Mouse (Mus musculus): ENCODE measurements around the gene Gm9964.
"Not testable (repeated sequence)": the region's sequence is repeated elsewhere in the genome, so short reads cannot be mapped to it uniquely, and the experiment has no call there.

Gene Gm9964

GRCm38 (mm10) chr11:79296856-79297491 lies at the start of gene Gm9964:
Gene Gm9964 (minus strand): TSS chr11:79296906.
- no peak for DNase-seq (ENCODE audit: low spot score)

GRCm38 (mm10) chr11:79339808-79340781 lies 43.4 kb upstream of the Gm9964 start:
- no peak for DNase-seq (ENCODE audit: low spot score)

GRCm38 (mm10) chr11:79339234-79339807 lies 42.6 kb upstream of the Gm9964 start, which contains the start of gene Nf1:
Gene Nf1 (plus strand): TSS chr11:79339693.
- peak; percentile 82 for DNase-seq (ENCODE audit: low spot score)

GRCm38 (mm10) chr11:79338621-79339020 lies 41.9 kb upstream of the Gm9964 start:
- no peak for DNase-seq (ENCODE audit: low spot score)

- DNase-seq (ENCODE audit: low spot score) = no peak
Observed at GRCm38 (mm10) chr11:79336722-79337267, 40.1 kb upstream of the Gm9964 start.

- DNase-seq (ENCODE audit: low spot score) = no peak
Observed at GRCm38 (mm10) chr11:79335077-79335476, 38.4 kb upstream of the Gm9964 start.

GRCm38 (mm10) chr11:79329585-79329984 lies 32.9 kb upstream of the Gm9964 start:
- DNase-seq (ENCODE audit: low spot score) = no peak

GRCm38 (mm10) chr11:79328060-79328459 lies 31.4 kb upstream of the Gm9964 start:
- no peak for DNase-seq (ENCODE audit: low spot score)

GRCm38 (mm10) chr11:79327106-79327505 lies 30.4 kb upstream of the Gm9964 start:
- DNase-seq (ENCODE audit: low spot score) = no peak

- DNase-seq (ENCODE audit: low spot score) = no peak
Observed at GRCm38 (mm10) chr11:79325663-79326062, 29.0 kb upstream of the Gm9964 start.

- DNase-seq (ENCODE audit: low spot score) = no peak
Observed at GRCm38 (mm10) chr11:79323985-79324685, 27.4 kb upstream of the Gm9964 start.

GRCm38 (mm10) chr11:79319807-79320206 lies 23.1 kb upstream of the Gm9964 start:
- DNase-seq (ENCODE audit: low spot score) = no peak

GRCm38 (mm10) chr11:79316807-79317345 lies 20.2 kb upstream of the Gm9964 start:
- DNase-seq (ENCODE audit: low spot score) = no peak

GRCm38 (mm10) chr11:79310467-79310866 lies 13.8 kb upstream of the Gm9964 start:
- no peak for DNase-seq (ENCODE audit: low spot score)

- no peak for DNase-seq (ENCODE audit: low spot score)
Observed at GRCm38 (mm10) chr11:79307560-79308200, 11.0 kb upstream of the Gm9964 start.

GRCm38 (mm10) chr11:79306996-79307395 lies 10.3 kb upstream of the Gm9964 start:
- DNase-seq (ENCODE audit: low spot score) = no peak

- no peak for DNase-seq (ENCODE audit: low spot score)
Observed at GRCm38 (mm10) chr11:79306510-79306909, 9.8 kb upstream of the Gm9964 start.

- DNase-seq (ENCODE audit: low spot score) = no peak
Observed at GRCm38 (mm10) chr11:79305697-79306340, 9.1 kb upstream of the Gm9964 start.

GRCm38 (mm10) chr11:79304245-79304644 lies 7.5 kb upstream of the Gm9964 start:
- not testable (repeated sequence) for DNase-seq (ENCODE audit: low spot score)

GRCm38 (mm10) chr11:79303109-79303508 lies 6.4 kb upstream of the Gm9964 start:
- DNase-seq (ENCODE audit: low spot score) = no peak
